Mouse (Mus musculus): ENCODE measurements around the gene Abat.

Abat gene

DNA sequence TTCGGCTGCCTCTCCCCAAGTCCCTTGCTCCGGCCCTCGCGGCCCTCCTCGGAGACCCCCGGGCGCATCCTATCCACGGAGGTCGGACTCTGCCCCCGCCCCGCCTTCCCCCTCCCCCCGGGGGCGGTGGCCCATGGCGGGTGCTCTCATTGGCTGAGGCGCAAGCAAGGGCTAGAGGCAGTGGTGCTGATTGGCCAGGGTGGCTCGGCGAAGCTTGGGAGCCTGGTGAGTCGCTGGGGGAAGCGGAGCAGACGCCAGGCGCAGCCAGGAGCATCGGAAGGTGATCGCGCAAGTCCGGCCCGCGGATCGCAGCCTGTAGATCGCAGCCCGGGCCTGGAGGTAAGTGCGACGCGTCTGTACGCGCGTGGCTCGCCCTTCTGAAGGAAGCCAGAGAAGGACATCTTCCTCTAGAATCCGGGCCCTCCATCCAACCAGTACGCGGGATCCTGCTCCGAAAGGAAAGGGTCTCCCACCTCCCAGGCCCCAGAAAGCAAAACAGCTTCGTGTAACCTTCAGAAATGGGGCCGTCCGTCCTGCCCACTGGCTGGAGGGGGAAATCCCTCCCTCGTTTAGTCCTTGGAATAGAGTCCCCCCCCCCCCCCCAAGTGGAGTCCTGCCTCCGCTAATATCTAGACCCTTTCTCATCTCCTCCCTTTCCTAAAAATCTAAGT is at the start of gene Abat:
Gene Abat (plus strand): TSS at position 194 of the 671 bp plus-strand sequence.
- peak; percentile 53 to 70 for DNase-seq (ENCODE audit: low spot score in 2 of 2)

DNA sequence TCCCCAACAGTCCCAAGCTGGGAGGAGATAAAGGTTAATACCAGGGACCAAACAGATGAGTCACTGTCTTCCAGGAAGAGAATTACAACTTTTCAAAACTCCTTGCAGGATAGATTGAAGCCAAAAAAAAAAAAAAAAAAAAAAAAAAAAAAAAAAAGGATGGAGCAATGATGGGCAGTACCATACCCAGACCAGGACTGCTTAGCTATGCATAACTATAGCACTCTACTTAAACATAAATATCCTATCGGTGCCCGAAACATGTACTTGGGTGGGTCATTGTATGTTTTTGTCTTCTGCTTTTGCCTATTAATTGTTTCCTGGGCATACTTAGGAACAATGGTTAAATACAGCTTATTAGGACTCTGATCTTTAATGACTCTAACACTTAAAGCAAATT is 43.1 kb upstream of the Abat start:
- no peak for DNase-seq (ENCODE audit: low spot score in 2 of 2)

DNA sequence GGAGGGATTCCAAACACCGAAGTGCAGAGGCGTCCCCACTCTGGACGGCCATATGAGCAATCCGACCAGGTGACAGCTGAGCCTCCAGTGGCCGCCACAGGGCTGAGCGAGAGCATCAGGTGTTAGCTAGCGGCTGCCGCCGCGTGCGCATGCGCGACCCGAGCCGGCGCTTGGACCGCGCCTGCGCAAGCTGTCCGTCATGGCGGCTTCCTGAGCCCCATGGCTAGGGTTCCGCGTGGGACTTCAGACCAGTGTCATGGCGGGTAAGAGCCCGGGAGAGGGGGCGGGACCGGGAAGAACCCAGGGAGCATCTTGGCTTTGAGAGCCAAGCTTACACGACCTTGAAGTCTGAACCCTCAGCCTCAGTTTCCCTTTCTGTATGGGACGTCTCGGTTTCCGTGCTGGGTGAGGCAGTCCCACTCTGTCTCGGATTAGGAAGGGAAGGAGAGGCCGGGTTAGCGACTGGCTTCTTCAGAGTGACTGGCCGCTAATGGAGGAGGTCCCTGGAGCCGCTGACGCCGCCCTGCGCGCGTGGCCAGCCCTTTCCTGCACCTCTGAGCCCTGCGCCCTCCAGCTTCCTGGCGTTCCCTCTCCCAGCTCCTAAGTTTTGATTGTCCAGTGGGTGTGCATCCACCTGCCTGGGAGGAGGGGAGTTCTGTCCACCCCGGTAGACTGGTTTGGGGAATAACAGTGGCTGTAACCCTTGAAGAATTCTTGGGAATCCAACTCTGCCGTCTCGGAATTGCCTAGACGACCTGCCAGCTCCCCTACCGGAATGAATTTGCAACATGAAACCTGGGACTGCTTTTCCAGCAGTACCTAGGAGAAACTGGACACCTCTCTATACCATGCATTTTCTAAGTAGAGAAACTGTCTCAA is 42.4 kb upstream of the Abat start, which contains the start of gene Mettl22:
Gene Mettl22 (plus strand): TSS at position 186 of the 879 bp plus-strand sequence.
- DNase-seq (ENCODE audit: low spot score in 2 of 2): peak; percentile 87 to 95

DNA sequence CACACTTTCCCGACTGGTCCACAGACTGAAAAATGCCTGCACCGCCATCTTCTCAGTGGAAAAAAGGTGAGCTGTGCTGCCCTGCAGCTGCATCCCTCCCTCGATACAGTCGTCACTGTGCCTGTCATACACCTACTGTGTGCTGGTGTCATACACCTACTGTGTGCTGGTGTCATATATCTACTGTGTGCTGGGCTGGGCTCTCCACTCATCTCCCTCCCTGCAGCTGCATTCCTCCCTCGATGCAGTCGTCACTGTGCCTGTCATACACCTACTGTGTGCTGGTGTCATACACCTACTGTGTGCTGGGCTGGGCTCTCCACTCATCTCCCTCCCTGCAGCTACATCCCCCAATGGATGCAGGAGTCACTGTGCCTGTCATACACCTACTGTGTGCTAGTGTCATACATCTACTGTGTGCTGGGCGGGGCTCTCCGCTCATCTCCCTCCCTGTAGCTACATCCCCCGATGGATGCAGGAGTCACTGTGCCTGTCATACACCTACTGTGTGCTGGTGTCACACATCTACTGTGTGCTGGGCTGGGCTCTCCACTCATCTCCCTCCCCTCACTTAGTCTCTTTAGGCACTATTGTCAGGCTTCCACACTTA is 25.7 kb upstream of the Abat start:
- no peak for DNase-seq (ENCODE audit: low spot score in 2 of 2)

DNA sequence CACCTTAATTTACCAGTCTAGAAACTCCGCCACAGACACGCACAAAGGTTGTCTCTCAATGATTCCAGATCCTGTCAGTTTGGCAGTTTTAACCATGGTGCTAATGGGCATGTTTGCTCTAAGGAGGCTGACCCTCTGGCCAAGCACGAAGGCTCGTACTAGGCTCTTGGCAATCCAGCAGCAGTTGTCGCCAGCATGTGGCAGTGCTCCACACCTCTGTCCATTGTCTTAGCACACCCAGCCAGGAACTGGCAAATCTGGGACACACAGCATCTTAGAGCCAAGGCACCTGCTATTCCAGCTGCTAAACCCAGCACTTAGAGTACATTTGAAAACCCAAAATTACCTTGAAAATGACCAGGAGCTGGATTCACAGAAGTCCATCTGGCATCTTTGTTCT is 23.9 kb upstream of the Abat start:
- no peak for DNase-seq (ENCODE audit: low spot score in 2 of 2)

DNA sequence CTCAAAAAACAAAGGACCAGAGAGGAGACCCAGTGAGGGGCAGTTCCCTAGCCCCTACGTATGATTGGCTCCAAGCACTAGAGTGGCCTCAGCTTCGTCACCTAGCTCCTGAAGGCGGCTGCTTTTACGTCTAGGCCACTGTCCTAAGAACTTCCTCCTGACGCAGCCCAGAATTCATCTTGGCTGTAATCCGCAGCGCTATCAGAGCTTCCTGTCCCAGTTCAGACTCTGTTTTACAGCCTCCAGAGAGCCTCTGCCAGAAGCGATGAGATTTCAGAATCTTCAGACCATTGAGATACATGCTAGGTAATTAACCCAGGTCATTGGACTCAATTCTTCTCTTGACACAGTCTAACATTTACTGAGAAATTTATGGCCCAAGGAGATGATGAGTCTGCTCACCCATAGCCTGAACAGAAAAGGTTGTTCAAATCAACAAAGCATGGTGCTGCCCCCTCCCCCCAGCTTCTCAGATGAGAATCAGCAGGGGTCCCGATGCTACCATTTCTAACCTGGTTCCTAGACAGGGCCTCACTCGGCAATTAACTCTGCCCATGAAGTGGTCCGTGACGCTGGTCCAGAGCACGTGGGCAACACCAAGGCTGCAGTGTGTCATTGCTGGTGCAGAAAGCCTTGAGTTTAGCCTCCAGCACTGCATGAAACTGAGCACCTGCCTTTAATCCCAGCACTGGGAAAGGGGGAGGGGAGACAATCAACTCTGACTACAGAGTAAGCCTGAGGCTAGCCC is 21.3 kb upstream of the Abat start:
- no peak for DNase-seq (ENCODE audit: low spot score in 2 of 2)

DNA sequence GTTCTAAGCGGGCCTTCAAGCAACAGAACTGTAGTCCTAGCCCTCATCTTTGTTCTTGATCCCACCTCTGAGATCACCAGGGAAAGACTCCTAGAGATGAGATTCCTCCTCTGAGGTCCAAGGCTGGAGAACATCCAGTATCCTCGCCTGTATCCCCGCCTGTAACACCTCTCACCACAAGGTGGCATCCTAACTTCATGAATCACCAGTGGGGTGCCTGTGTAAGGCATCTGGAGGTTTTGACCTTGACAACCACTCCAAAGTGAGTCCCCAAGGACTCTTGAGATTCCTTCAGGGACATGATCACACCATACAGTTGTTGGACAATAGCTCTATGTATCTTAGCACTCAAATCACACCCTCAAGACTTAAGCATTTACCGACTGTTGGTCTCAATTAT is 19.0 kb upstream of the Abat start:
- peak; percentile 52 to 75 for DNase-seq (ENCODE audit: low spot score in 2 of 2)

DNA sequence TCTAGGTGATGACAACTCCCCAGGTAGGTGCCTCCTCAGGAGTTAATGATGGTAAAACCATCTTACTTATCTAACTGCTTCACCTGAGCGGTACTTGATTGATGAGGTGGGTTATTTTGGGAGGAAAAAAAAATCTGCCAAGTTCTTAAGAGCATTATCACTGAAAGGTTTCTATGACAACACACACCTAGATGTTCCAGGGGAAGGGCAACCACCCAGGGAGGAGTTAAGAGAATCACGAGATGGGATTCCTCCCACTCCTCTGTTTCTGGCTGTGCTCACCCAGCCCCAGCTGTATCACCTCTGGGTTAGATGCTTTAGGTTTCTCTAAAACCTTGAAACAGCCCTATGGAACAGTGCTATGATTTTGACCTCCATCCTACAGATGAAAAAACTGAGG is 16.3 kb upstream of the Abat start:
- no peak for DNase-seq (ENCODE audit: low spot score in 2 of 2)

DNA sequence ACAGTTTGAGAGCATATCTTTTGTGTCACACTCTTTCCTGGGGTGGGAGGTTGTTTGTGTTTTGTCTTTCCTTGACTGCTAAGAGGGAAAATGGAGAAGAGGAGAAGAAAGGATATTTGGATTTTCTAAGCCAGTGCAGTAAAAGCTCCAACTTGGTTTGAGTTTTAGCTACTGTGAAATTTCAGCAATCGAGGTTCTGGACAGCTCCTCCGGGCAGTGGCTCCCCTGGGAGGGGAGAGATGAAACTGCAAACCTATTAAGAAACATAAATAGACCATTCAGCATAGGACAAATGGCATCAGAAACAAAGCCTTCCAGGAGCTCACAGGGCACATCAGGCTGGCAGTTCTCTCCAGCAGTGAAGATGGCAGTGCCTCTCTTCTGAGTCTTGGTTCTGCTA is 9.0 kb upstream of the Abat start:
- no peak for DNase-seq (ENCODE audit: low spot score in 2 of 2)

DNA sequence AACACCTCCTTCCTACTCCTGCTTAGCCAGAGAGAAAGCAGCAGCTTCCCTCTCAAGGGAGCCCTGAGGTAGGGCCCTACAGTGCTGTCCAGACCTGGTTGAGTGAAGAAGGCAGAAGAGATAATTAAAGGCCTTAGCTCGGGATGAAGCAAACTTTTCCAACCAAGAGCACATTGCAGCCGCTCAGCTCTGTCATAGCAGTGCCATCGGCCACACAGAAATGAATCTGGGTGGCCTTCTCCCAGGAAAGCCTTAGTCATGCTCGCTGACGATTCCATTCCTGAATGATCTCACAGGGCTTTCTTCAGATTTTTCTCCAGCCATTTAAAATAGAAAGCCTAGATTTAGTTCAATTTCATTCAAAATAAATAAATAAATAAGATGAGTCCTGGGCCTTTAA is 3.3 kb upstream of the Abat start:
- no peak for DNase-seq (ENCODE audit: low spot score in 2 of 2)

DNA sequence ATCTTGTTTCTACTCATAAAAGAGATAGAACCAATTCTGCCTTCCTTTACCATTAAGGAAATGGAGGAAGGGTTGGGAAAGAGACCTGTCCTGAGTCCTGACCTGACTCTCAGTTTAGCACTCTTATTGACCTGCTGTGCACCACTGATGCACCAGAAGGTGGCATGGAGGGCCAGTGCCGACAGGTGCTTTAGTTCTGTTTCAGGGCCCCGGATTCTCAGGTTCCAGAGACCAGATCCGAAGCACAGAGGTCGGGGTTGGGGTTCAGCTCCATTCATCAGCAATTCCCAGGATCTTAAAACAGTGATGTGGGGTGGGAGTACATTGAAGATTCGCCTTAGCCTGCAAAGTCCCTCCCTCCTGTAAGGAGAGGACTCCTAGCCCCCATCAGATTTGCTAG is 399 bp upstream of the Abat start:
- no peak for DNase-seq (ENCODE audit: low spot score in 2 of 2)

DNA sequence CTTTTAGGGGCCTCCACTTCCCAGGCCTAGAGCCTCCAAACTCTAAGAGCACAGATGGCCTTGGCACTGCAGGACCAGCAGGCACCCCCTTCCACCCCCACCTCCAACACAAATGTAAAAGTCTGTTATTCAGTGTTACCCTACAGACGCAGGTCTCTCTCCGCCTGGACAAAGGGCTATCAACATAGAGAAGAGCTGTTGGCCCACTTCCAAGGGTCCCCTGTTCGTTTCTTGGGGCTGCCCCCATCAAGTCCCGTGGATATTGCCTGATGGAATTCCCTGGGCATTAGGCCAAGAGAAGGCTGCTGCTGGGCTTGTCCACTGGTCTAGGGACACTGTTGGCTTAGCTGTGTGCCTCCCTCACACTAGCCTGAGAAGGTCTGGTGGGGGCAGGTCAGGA is 951 bp downstream of the Abat start:
- DNase-seq (ENCODE audit: low spot score in 2 of 2): no peak

DNA sequence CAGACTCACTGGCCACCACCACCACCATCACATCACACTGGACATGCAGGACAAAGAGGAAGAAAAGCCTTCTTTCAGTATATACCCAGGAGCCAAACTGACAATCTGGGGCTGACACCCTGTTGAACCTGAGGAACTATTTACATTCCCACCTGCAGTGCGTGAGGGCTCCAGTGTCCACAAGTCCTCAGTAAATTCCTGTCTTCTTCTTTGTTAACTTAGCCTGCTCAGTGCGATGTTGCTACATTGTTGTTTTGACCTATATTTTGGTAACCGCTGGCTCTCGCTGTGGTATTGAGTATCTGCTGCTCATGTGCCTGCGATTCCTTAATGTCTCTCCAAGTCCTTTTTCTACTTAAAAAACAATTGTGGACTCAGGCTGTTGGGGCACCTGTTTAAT is 7.3 kb downstream of the Abat start:
- DNase-seq (ENCODE audit: low spot score in 2 of 2): no peak

DNA sequence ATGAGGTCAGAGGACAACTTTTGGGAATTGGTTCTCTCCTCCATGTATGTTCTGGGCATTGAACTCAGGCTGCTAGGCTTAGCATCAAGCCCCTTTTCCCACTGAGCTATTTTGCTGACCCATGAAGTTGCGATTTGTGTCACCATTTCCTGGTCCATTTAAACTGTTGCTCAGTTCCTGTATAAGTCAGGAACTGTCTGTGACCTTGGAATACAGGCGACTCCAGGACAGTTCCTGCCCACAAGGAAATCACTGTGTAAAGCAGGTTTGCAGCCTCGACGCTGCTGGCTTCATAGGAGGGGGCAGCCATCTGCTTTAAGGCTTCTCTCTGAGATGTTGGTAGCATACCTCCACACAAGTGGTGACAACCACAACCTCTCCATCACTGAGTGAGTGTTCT is 8.1 kb downstream of the Abat start:
- DNase-seq (ENCODE audit: low spot score in 2 of 2): no peak

DNA sequence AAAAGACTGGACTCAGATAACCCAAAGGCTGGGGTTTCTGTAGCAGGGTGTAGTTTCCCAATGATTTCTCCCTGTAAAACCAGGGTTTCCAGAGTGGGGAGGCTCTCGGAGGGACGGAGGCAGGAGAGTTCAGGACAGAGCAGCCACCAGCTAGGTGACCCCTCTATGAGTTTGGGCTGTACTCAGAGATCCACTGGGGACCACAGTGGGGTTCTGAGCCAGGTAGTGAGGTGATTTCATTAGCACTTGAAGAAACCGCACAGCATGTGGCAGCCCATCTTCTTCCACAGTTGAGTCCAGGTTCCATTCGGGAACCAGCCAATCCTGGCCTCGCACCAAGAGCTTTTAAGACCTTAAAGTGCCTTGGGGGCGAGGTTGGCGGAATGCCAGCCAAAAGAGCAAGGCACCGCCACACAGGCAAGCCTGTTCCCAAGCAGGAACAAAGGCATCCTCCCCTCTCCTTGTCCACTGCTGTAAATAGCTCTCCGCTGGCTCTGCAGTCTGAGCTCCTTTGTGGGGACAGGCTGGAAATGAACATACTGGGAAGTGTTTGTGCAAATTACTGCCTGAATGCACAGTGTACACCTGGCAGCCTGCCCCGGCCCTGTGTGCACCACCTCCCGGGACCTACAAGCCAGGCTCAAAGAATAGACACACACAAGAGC is 10.4 kb downstream of the Abat start:
- DNase-seq (ENCODE audit: low spot score in 2 of 2): no peak

DNA sequence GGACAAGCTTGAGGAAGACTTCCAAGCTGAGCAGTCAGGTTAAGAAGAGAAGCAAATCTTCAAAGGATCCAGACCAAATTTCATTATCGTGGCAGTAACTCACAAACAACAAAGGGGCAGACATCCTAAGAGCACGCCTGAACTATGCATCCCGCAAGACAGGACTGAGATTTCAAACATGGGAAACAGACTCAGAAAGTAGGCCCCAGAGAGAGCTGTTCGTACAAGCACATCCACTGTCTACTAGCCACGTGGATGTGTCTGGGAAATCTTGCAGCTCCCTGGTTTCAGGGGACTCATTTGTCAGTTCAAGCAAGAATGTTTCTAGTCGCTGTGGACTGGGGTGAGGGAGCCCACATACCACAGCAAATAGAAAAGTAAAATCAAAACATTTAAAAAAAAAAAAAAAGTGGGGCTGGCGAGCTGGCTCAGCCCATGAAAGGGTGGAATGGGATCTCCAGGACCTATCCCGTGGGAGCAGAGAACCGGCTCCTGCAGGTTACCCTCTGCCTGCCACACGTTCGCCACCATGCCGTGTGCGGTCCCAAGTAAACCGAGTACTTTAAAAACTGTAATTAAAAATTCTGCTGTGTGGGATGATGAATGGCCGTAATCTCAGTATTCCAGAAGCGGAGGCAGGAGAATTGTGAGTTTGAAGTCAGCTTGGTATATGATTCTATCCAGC is 11.1 kb downstream of the Abat start:
- no peak for DNase-seq (ENCODE audit: low spot score in 2 of 2)

DNA sequence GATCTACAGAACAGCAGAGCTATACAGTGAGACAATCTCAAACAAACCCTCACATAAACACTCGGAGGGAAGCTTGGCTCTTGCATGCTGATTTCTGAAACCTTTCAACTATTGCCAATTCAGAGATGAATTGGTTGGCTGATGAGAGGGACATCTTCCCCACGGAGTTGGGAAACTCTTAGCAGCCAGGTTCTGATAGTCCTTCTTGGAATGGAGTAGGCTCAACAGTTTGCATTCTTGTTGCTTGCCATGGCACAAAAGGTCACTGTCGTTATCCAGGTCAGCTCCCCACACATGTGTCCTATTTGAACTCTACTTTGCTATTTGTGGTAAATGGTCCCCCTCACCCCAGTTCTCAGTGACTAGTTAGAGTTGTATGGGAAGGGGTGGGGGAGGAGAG is 12.1 kb downstream of the Abat start:
- DNase-seq (ENCODE audit: low spot score in 2 of 2): no peak

DNA sequence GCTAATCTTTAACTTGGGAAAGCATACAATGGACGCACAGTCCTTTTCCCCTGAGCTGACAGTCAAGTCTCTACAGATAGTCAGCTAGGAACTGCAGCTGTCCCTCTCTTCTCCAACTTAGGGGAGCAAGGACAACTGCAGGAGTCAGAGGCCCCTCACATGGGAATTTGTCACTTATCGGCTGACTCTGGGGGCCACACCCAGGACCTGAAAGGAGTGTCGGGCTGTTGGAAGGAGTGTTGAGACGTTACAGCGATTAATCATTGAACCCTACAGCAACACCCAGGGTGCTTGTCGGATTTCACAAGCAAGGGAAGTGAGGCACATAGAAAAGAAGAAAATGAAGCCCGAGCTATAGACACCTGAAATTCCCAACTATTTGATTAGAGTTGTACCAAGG is 12.6 kb downstream of the Abat start:
- DNase-seq (ENCODE audit: low spot score in 2 of 2): no peak

DNA sequence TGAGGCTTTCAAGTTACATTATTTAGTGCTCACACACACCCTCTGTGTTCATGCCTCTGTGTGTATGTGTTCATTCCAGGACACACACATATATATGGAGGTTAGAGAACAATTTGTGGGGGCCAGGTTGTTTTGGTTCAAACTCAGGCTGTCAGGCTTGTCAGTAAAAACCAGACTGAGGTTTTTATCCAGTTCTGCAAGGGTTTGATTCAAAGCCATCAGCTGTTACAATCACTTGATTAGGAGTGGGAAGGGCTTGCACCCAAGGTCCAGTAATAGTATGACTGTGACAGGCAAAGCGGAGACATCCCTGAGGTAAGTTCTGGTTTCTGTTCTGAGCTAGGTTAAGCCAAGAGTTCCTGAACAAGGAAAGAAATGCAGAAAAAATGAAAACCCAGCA is 16.2 kb downstream of the Abat start:
- DNase-seq (ENCODE audit: low spot score in 2 of 2): no peak

DNA sequence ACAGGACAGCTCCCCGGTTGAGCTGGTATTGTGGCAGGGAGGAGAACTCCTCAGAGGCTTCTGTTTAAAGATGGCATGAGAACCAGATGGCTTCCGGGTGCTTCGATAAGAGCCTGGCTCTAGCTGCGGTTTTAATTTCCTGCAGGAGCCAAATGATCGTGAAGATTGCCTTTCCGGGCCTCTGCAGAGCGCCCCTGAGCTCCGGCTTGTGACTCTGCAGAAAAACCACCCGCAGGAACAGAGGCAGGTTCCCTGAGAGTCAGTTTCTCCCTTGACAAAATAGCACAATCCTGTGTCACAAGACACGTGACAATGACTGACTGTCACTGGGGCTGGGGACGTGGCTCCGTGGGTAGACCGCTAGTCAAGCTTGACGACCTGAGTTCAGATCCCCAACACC is 16.8 kb downstream of the Abat start:
- no peak for DNase-seq (ENCODE audit: low spot score in 2 of 2)

DNA sequence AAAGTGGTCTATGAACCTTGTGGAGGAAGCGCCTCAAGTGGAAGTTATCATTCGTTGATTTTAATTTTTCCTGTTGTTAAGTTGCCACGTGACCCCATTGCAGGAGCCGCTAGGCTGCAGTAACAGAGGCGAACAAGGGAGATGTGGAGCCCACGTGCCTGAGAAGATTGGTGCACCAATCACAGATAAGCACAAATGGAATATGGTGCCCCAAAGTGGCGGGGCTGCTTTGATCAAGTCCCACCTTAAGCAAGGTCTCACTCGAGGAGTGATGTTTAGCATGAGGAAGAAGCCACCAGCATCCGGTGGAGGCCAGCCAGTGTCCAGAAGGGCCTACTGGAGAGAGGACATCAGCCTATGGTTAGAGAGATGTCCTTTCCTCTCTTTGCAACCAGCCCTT is 19.2 kb downstream of the Abat start:
- no peak for DNase-seq (ENCODE audit: low spot score in 2 of 2)

Measured in spleen, postnatal 4 days (tissue).